Mouse (Mus musculus) hindbrain, embryonic 14.5 days (tissue): ENCODE measurements around the gene Fthl17c. TPM values are rescaled to one million over a fixed set of nuclear protein-coding genes. Genes with fewer than 3 reads are reported as not detected.
"Not testable (repeated sequence)": the region's sequence is repeated elsewhere in the genome, so short reads cannot be mapped to it uniquely, and the experiment has no call there.

Source experiments
- ATAC-seq: fragments of 200-750 bp; cut with Nextera tagmentation; 2 replicates; pipeline ENCODE4 v1.8.0; 2017; ENCODE audit warnings: moderate number of reproducible peaks, mild to moderate bottlenecking, moderate TSS enrichment, moderate library complexity; ENCODE audit not compliant: low FRiP score
- DNase-seq: peaks from one replicate; pipeline ENCODE4 v3.0.0-alpha.2; 2015; ENCODE audit warnings: low spot score
- H3K27ac ChIP-seq: fragments of 300-500 bp; sonication (generic); 2 replicates; pipeline ENCODE4 v1.5.1; 2014; ENCODE audit warnings: mild to moderate bottlenecking, moderate library complexity
- H3K27me3 ChIP-seq: fragments of 300-500 bp; sonication (generic); 2 replicates; pipeline ENCODE4 v1.6.1; 2014; ENCODE audit warnings: mild to moderate bottlenecking, low read length, mixed read lengths; ENCODE audit not compliant: control insufficient read depth, insufficient read depth
- H3K36me3 ChIP-seq: fragments of 300-500 bp; sonication (generic); replicated peaks from 2 replicates; pipeline ENCODE4 v1.6.1; 2014; ENCODE audit not compliant: control insufficient read depth, insufficient read depth
- H3K4me1 ChIP-seq: fragments of 300-500 bp; sonication (generic); replicated peaks from 2 replicates; pipeline ENCODE4 v1.6.1; 2014; ENCODE audit warnings: antibody characterized with exemption, low read length, mixed read lengths; ENCODE audit not compliant: control insufficient read depth, insufficient read depth
- H3K4me2 ChIP-seq: fragments of 300-500 bp; sonication (generic); replicated peaks from 2 replicates; pipeline ENCODE4 v1.6.1; 2014; ENCODE audit warnings: mild to moderate bottlenecking, moderate library complexity
- H3K4me3 ChIP-seq: fragments of 300-500 bp; sonication (generic); replicated peaks from 2 replicates; pipeline ENCODE4 v1.5.1; 2014; ENCODE audit warnings: mild to moderate bottlenecking, low read length
- H3K9ac ChIP-seq: fragments of 300-500 bp; sonication (generic); 2 replicates; pipeline ENCODE4 v1.6.1; 2014
- H3K9me3 ChIP-seq: fragments of 300-500 bp; sonication (generic); 2 replicates; pipeline ENCODE4 v1.6.1; 2016; ENCODE audit warnings: low read length; ENCODE audit not compliant: control insufficient read depth
- WGBS: fragments of 180-500 bp; shearing (Covaris S2); extraction: QIAGEN DNeasy Blood & Tissue Kit; methylation state at CpG from one replicate; pipeline ENCODE4 v1.1.7; 2014; 5-methylcytosine and 5-hydroxymethylcytosine counted together
- polyA plus RNA-seq: library from polyadenylated mRNA; unstranded; fragments of >200 nt; fragmentation: Nextera tagmentation; extraction: Ambion mirVana; gene quantifications from 2 replicates; pipeline ENCODE4 v1.2.1, GENCODE M21; 2014

The Fthl17c gene
- not detected in 2 replicates for polyA plus RNA-seq

- not testable (repeated sequence) for H3K4me2 ChIP-seq, H3K9me3 ChIP-seq, H3K36me3 ChIP-seq, H3K9ac ChIP-seq, H3K4me3 ChIP-seq, H3K27ac ChIP-seq, ATAC-seq, H3K27me3 ChIP-seq, DNase-seq, H3K4me1 ChIP-seq
- WGBS: no CpG with 5 or more reads among the region's 11 CpGs
These were observed at the start of gene Fthl17c for GRCm38 (mm10) chrX:8976459-8976858. TSS of gene Fthl17c (minus strand) at chrX:8976559.

- no peaks in the 10 kb centered on the region for H3K27me3 ChIP-seq
- no peaks in the 10 kb centered on the region for H3K9me3 ChIP-seq
- no peaks in the 10 kb centered on the region for H3K4me1 ChIP-seq
- H3K9ac ChIP-seq: no peak overlapping the region
- H3K4me3 ChIP-seq: no peak overlapping the region
- DNase-seq (no peak), ATAC-seq (no peak)
- H3K27ac ChIP-seq: no peak overlapping the region
- 62% methylated on average over 10 of the region's 10 CpGs for WGBS
- H3K4me2 ChIP-seq: no peak overlapping the region
- H3K36me3 ChIP-seq: no peaks in the 10 kb centered on the region
These were observed 43.1 kb upstream of the Fthl17c start for GRCm38 (mm10) chrX:9019481-9019880.

GRCm38 (mm10) chrX:9016079-9016478 lies 39.7 kb upstream of the Fthl17c start:
- Histone ChIP-seq H3K27me3 (no peaks in the 10 kb centered on the region), H3K36me3 (no peaks in the 10 kb centered on the region), H3K27ac (no peak overlapping the region), H3K9me3 (no peaks in the 10 kb centered on the region), H3K4me1 (no peaks in the 10 kb centered on the region), H3K4me2 (no peak overlapping the region), H3K4me3 (no peak overlapping the region), H3K9ac (no peak overlapping the region)
- ATAC-seq (0 out of 2 replicates have a peak, but pooled peaks have one; percentile 27), DNase-seq (no peak)
- 36% methylated on average over 1 of the region's 1 CpGs for WGBS

- not testable (repeated sequence) for H3K4me3 ChIP-seq, H3K27me3 ChIP-seq, H3K4me2 ChIP-seq, H3K27ac ChIP-seq, H3K36me3 ChIP-seq, H3K9ac ChIP-seq, DNase-seq, H3K9me3 ChIP-seq, H3K4me1 ChIP-seq, ATAC-seq
- WGBS: no CpG with 5 or more reads among the region's 9 CpGs
These were observed 10.3 kb upstream of the Fthl17c start, which contains the start of gene Fthl17d for GRCm38 (mm10) chrX:8986655-8987054. TSS of gene Fthl17d (minus strand) at chrX:8986755.

- not testable (repeated sequence) for H3K9ac ChIP-seq, ATAC-seq, H3K27ac ChIP-seq, H3K4me2 ChIP-seq, H3K27me3 ChIP-seq, H3K4me1 ChIP-seq, H3K9me3 ChIP-seq, DNase-seq, H3K4me3 ChIP-seq, H3K36me3 ChIP-seq
- WGBS: 60% methylated on average over 4 of the region's 4 CpGs
These were observed 11.7 kb downstream of the Fthl17c start for GRCm38 (mm10) chrX:8964618-8965017.

- H3K27me3 ChIP-seq, H3K27ac ChIP-seq, H3K4me3 ChIP-seq, H3K9me3 ChIP-seq, H3K4me1 ChIP-seq, H3K36me3 ChIP-seq, H3K9ac ChIP-seq, H3K4me2 ChIP-seq, ATAC-seq, DNase-seq: not testable (repeated sequence)
- WGBS: 95% methylated on average over 4 of the region's 11 CpGs
These were observed 13.5 kb downstream of the Fthl17c start, which contains the start of gene Fthl17b for GRCm38 (mm10) chrX:8962875-8963274. TSS of gene Fthl17b (minus strand) at chrX:8962975.

GRCm38 (mm10) chrX:8948130-8948805 lies 28.1 kb downstream of the Fthl17c start:
- not testable (repeated sequence) for H3K4me1 ChIP-seq, H3K4me3 ChIP-seq, H3K9ac ChIP-seq, H3K27me3 ChIP-seq, H3K9me3 ChIP-seq, H3K36me3 ChIP-seq, H3K4me2 ChIP-seq, H3K27ac ChIP-seq
- peak; percentile 90 for DNase-seq
- WGBS: 16% methylated on average over 6 of the region's 7 CpGs
- peak; percentile 88; the same call in 1 of the 2 replicates for ATAC-seq

- ATAC-seq (no peak), DNase-seq (no peak)
- H3K4me3 ChIP-seq: no peak overlapping the region
- no peaks in the 10 kb centered on the region for H3K9me3 ChIP-seq
- WGBS: 72% methylated on average over 8 of the region's 8 CpGs
- no peaks in the 10 kb centered on the region for H3K27me3 ChIP-seq
- no peak overlapping the region for H3K9ac ChIP-seq
- no peaks in the 10 kb centered on the region for H3K36me3 ChIP-seq
- no peaks in the 10 kb centered on the region for H3K4me1 ChIP-seq
- no peak overlapping the region for H3K4me2 ChIP-seq
- H3K27ac ChIP-seq: no peak overlapping the region
These were observed 32.3 kb downstream of the Fthl17c start for GRCm38 (mm10) chrX:8944041-8944440.

GRCm38 (mm10) chrX:8927308-8927707 lies 49.1 kb downstream of the Fthl17c start:
- Histone ChIP-seq H3K9ac (no peak overlapping the region), H3K4me2 (no peak overlapping the region), H3K27me3 (no peaks in the 10 kb centered on the region), H3K9me3 (no peaks in the 10 kb centered on the region), H3K4me3 (no peak overlapping the region), H3K4me1 (no peaks in the 10 kb centered on the region), H3K36me3 (no peaks in the 10 kb centered on the region), H3K27ac (no peak overlapping the region)
- no peak for ATAC-seq
- 32% methylated on average over 4 of the region's 4 CpGs for WGBS
- DNase-seq: no peak
